Mouse (Mus musculus) ovary, adult 2 months (tissue): ENCODE results near the gene Sipa1l3. TPM values are rescaled to one million over a fixed set of nuclear protein-coding genes. Genes with fewer than 3 reads are reported as not detected.

Experiments
- polyA plus RNA-seq: library from polyadenylated mRNA; depleted of rRNA; stranded (reverse); fragments of >200 nt; gene quantifications from 2 replicates; pipeline ENCODE4 v1.2.3, GENCODE M21; 2012; rRNA removed

Sipa1l3 gene
- polyA plus RNA-seq = 87.8 and 115 TPM in 2 replicates

DNA sequence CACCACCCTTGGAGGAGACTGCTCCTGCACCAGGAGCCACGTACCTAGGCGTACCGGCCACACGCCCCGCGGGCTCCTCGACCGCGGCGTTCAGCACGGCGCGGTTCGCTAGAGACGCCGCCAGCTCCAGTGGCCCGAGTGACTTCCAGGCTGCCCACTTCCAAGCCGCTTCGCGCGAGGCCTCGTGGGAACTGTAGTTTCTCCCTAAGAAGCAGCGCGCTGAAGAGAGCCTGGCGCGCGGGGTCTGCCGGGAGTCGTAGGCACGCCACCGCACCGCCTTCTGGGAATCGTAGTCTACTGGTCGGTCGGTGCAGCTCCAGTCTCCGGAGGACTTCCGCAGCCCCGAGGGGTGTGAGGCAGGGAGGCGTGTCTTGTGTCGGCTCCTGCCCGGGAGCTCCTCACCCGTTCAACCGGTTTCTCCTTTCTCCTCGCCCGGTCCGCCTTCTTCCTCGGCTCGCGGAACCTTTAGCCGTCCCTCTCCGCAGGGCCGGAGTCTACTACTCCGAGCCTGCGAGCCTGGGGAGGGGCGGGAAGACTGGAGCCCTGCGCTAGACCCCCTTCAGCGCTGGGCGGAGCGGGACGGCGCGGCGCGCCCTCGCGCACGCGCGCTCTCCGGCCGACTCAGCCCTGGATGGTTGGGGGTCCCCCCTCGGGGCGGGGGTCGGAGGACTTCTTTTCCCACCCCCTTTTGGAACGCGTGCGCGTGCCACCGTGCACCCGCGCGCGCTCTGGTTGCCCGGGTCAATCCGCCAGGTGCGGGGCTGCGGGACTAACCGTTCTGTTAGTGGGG lies at the start of gene Sipa1l3:
Gene Sipa1l3, minus strand, starts transcription at position 221 of the 790 bp plus-strand sequence.

DNA sequence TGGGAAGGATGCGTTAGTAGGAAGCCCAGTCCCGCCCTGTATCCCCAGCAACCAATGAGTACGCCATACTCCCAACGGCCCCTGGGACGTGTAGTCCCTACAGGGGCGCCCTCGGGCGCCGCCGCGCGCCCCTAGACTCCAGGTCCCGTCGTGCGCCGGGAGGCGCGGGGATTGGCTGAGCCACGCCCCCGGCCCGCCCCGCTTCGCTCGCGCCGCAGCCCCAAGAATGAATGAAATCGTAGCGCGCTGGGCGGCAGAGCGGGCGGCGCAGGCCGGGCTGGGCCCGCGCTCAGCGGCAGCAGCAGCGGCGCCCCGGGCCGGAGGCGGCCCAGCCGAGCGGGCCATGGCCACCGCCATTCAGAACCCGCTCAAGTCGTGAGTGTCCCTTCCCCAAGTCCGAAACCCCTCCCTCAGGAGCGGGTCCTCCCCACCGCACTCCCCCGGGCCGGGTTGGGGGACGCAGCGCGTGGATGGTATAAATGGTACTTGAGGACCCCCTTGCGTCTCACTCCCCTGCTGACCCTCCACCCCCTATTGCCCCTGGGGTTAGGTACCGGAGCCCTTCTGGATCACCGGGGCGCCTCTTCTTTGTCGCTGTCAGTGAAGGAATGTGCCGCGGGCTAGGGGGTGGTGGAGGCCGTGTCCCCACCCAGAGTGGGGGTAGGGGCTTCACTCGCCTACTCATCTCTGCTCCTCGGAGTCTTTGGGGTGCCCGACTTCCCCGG lies 214.5 kb downstream of the Sipa1l3 start, which contains the start of gene Dpf1:
Gene Dpf1, plus strand, starts transcription at position 214 of the 725 bp plus-strand sequence.

DNA sequence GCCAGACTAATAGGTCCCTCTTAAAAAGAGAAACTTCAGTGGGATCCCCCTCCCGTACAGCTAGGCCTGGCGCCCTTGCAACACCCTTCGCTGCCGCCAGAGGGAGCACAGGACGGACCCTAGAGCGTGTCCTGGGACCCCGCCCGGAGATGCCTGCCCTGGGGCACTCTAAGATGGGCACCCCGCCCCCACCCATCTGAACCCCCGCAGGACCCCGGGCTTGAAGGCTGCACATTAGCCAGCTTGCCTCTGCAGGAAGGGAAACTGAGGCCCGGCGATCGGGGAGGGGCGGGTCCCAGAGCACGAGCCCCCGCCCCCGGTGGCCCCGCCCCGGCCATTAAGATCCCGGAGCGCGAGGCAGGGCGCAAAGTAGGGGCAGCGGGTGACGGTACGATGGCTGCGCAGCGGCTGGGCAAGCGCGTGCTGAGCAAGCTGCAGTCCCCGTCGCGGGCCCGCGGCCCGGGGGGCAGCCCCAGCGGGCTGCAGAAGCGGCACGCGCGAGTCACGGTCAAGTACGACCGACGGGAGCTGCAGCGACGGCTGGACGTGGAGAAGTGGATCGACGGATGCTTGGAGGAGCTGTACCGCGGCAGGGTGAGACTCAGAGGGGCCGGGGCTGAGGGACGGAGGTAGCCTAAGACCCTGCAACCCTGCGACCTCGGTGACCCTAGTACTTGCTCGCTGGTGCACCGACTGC lies 229.4 kb downstream of the Sipa1l3 start, which contains the start of gene Ppp1r14a:
Gene Ppp1r14a, plus strand, starts transcription at position 367 of the 697 bp plus-strand sequence.

DNA sequence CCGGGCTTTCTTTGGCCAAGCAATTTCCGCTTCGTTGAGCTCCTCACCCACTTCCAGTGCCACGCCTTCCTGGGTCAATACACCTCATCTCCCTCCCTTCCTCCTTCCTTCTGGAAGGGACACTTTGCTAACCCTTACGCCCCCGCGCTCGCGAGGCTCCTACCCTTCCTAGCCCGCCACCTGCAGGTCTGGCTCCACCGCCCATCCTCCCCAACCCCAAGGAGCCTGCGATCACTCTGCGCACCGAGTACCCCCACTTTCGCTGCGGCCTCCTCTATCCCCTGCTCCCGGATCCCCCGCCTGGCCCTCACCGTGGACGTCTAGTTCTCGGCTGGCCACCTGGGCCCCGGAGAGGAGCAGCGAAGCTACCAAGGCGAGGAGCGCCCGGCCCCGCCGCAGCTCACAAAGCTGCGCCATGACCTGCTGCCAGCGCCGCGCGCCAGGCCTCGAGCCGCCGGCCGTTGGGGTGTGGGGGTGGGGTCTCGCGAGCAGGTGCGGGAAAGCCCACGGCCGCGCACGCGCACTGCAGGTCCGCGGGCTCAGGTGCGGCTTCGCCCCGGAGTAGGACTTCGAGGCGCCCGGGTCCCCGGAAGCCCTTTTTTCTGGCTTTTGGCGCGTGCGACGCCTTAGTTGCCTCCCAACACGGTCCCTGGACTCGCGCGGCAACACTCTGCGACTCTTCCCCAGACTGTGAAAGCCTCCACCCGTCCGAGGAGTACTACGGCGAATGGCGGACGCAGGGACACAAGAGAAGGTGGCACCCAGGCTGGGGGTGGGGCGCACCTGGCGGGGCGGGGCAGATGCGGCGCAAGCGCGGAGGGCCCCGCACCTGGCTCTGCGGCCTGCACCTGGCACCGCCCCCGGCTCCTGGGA lies 237.0 kb downstream of the Sipa1l3 start, which contains the start of gene Spint2:
Gene Spint2, minus strand, starts transcription at position 712 of the 873 bp plus-strand sequence.

Other genes with a start within 250 kb of the Sipa1l3 start
- 302 and 356 TPM in 2 replicates for gene Spint2, start 236.7 kb downstream of the Sipa1l3 start, polyA plus RNA-seq
- gene Ppp1r14a, start 229.3 kb downstream of the Sipa1l3 start, polyA plus RNA-seq = 163 and 175 TPM in 2 replicates
- gene Dpf1, start 214.7 kb downstream of the Sipa1l3 start, polyA plus RNA-seq = 7.4 and 12.3 TPM in 2 replicates
- 0.12 and 0.15 TPM in 2 replicates for gene Catsperg2, start 208.4 kb upstream of the Sipa1l3 start, polyA plus RNA-seq
- gene Zfp84, start 249.9 kb upstream of the Sipa1l3 start, polyA plus RNA-seq = 3.1 and 4.0 TPM in 2 replicates